Mouse (Mus musculus) cerebellum, adult 2 months (tissue): ENCODE measurements around the gene Tmem131. TPM values are rescaled to one million over a fixed set of nuclear protein-coding genes. Genes with fewer than 3 reads are reported as not detected.
"Not testable (repeated sequence)": the region's sequence is repeated elsewhere in the genome, so short reads cannot be mapped to it uniquely, and the experiment has no call there.

ENCODE experiments used
- DNase-seq, 2 experiments: peaks; one replicate each; pipeline ENCODE4 v3.0.0; 2021
- H3K27ac ChIP-seq: fragments of 200-500 bp; 2 replicates; pipeline ENCODE4 v1.5.1; 2012; ENCODE audit warnings: low read length, control low read depth, inconsistent platforms; ENCODE audit not compliant: insufficient read depth
- H3K27me3 ChIP-seq: fragments of 200-500 bp; 2 replicates; pipeline ENCODE4 v1.6.1; 2012; ENCODE audit warnings: inconsistent platforms, mild to moderate bottlenecking, low read length, moderate library complexity; ENCODE audit not compliant: control insufficient read depth, insufficient read depth
- H3K4me1 ChIP-seq: fragments of 200-500 bp; 2 replicates; pipeline ENCODE4 v1.6.1; 2011; ENCODE audit warnings: low read length; ENCODE audit not compliant: control insufficient read depth, insufficient read depth
- H3K4me3 ChIP-seq: fragments of 200-500 bp; replicated peaks from 2 replicates; pipeline ENCODE3; 2011; ENCODE audit warnings: mild to moderate bottlenecking, low read depth, low read length, control low read depth; ENCODE audit not compliant: insufficient read depth
- CTCF ChIP-seq: fragments of 200-500 bp; IDR thresholded peaks from 2 replicates; pipeline ENCODE4 v1.5.1; 2011; ENCODE audit warnings: low read depth, mild to moderate bottlenecking, control low read depth, low read length, moderate library complexity, borderline replicate concordance; ENCODE audit not compliant: insufficient read depth
- POLR2A ChIP-seq: fragments of 200-500 bp; IDR thresholded peaks from 2 replicates; pipeline ENCODE4 v1.6.1; 2011; ENCODE audit warnings: low read length, control low read depth, borderline replicate concordance; ENCODE audit not compliant: insufficient read depth
- WGBS: fragments of 180-500 bp; shearing (Covaris S2); methylation state at CpG from one replicate; pipeline ENCODE4 v1.1.7; 2018; 5-methylcytosine and 5-hydroxymethylcytosine counted together
- polyA plus RNA-seq: library from polyadenylated mRNA; depleted of rRNA; stranded (reverse); fragments of >200 nt; gene quantifications from 2 replicates; pipeline ENCODE4 v1.2.3, GENCODE M21; 2012

Tmem131 gene
- polyA plus RNA-seq, 1 experiment: 31.4 TPM

- TF ChIP-seq POLR2A: no peak
- no peak for TF ChIP-seq CTCF
- WGBS: 91% methylated on average over 4 of the region's 4 CpGs
- no peak for DNase-seq
- H3K4me3 ChIP-seq: no peak overlapping the region
- no peaks in the 10 kb centered on the region for H3K27me3 ChIP-seq
- H3K27ac ChIP-seq: no peak overlapping the region
- H3K4me1 ChIP-seq: peaks cover 5% of the 10 kb centered on the region; the same call in 1 of the 2 replicates
These were observed 47.0 kb downstream of the Tmem131 start for GRCm38 (mm10) chr1:36896423-36896822.

DNA sequence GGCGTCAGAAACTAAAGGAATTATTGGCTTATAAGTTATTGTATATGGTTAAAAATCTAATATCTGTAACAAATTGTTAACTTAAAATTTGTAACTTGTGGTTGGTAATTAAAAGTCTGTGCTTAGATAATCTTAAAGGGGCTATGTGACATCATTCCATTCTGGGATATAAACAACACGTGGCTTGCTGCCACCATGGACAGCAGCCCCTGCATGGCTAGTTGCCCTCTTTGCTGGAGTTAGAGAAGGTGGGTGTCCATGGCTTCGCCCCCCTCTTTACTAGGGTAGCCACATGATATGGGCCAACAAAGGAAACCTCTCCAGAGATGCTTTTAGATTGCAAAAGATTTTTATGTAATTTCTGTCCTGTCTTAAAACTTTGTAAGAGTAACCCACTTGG lies 48.0 kb downstream of the Tmem131 start:
- Histone ChIP-seq H3K27ac (no peak overlapping the region), H3K4me3 (no peak overlapping the region), H3K4me1 (peaks cover 5% of the 10 kb centered on the region; the same call in 1 of the 2 replicates), H3K27me3 (no peaks in the 10 kb centered on the region)
- no peak for DNase-seq
- WGBS: 88% methylated on average over 3 of the region's 3 CpGs
- TF ChIP-seq POLR2A: no peak
- no peak for TF ChIP-seq CTCF

- no peaks in the 10 kb centered on the region for H3K27me3 ChIP-seq
- 88% methylated on average over 3 of the region's 3 CpGs for WGBS
- no peak overlapping the region for H3K27ac ChIP-seq
- DNase-seq: no peak
- peaks cover 5% of the 10 kb centered on the region; the same call in 1 of the 2 replicates for H3K4me1 ChIP-seq
- TF ChIP-seq CTCF (no peak), POLR2A (no peak)
- H3K4me3 ChIP-seq: no peak overlapping the region
These were observed 49.3 kb downstream of the Tmem131 start for GRCm38 (mm10) chr1:36894136-36894535.

- not testable (repeated sequence) for H3K4me1 ChIP-seq, H3K27me3 ChIP-seq, H3K27ac ChIP-seq, DNase-seq, H3K4me3 ChIP-seq
- 98% methylated on average over 5 of the region's 5 CpGs for WGBS
These were observed 49.7 kb downstream of the Tmem131 start for GRCm38 (mm10) chr1:36893720-36894119.

- Histone ChIP-seq H3K4me1 (peaks cover 5% of the 10 kb centered on the region; the same call in 1 of the 2 replicates), H3K4me3 (no peak overlapping the region), H3K27me3 (no peaks in the 10 kb centered on the region), H3K27ac (no peak overlapping the region)
- TF ChIP-seq CTCF (no peak), POLR2A (no peak)
- DNase-seq: peak in 1 of 2 experiments; percentile 50
- WGBS: 37% methylated on average over 6 of the region's 6 CpGs
These were observed 50.3 kb downstream of the Tmem131 start for GRCm38 (mm10) chr1:36893146-36893545.

DNA sequence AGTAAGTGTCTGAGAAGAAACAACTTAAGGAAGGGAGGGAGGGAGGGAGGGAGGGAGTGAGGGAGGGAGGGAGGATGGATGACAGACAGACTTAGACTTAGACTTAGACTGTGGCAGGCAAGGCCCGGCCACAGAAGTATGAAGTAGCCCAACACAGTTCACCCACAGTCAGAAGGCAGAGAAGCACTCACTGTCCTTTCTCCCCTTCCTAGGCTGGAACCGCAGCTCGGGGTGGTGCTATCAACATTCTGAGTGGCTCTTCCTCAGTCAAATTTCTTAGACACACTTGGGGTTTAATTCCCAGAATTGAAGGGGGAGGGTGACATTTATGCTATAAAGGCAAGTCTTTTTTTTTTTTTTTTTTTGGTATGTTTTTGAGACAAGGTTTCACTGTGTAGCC lies 51.0 kb downstream of the Tmem131 start:
- DNase-seq: no peak
- no peak overlapping the region for H3K4me3 ChIP-seq
- peaks cover 5% of the 10 kb centered on the region; the same call in 1 of the 2 replicates for H3K4me1 ChIP-seq
- H3K27me3 ChIP-seq: no peaks in the 10 kb centered on the region
- WGBS: 94% methylated on average over 3 of the region's 3 CpGs
- TF ChIP-seq POLR2A (no peak), CTCF (no peak)
- H3K27ac ChIP-seq: no peak overlapping the region

- no peak overlapping the region for H3K4me3 ChIP-seq
- 94% methylated on average over 5 of the region's 5 CpGs for WGBS
These were observed 54.5 kb downstream of the Tmem131 start for GRCm38 (mm10) chr1:36889016-36889415.

GRCm38 (mm10) chr1:36887172-36887571 lies 56.3 kb downstream of the Tmem131 start:
- Histone ChIP-seq H3K27me3 (no peaks in the 10 kb centered on the region), H3K4me1 (peaks cover 13% of the 10 kb centered on the region), H3K27ac (no peak overlapping the region), H3K4me3 (no peak overlapping the region)
- TF ChIP-seq CTCF (no peak), POLR2A (no peak)
- DNase-seq: no peak
- 77% methylated on average over 3 of the region's 3 CpGs for WGBS

More at GRCm38 (mm10) chr1:36889016-36889415, 54.5 kb downstream of the Tmem131 start:
- H3K27ac ChIP-seq: no peak overlapping the region
- H3K27me3 ChIP-seq: no peaks in the 10 kb centered on the region
- H3K4me1 ChIP-seq: peaks cover 12% of the 10 kb centered on the region
- no peak for DNase-seq
- TF ChIP-seq CTCF (no peak), POLR2A (no peak)

- 68% methylated on average over 4 of the region's 4 CpGs for WGBS
These were observed 57.0 kb downstream of the Tmem131 start for GRCm38 (mm10) chr1:36886489-36886888.

More at GRCm38 (mm10) chr1:36886489-36886888, 57.0 kb downstream of the Tmem131 start:
- Histone ChIP-seq H3K27ac (no peak overlapping the region), H3K27me3 (no peaks in the 10 kb centered on the region), H3K4me1 (peaks cover 13% of the 10 kb centered on the region), H3K4me3 (no peak overlapping the region)
- DNase-seq: no peak
- no peak for TF ChIP-seq CTCF
- TF ChIP-seq POLR2A: no peak
